Mouse (Mus musculus) erythroblast, embryonic 14.5 days (primary cell): Measurements from ENCODE around the gene Rflnb. TPM values are rescaled to one million over a fixed set of nuclear protein-coding genes. Genes with fewer than 3 reads are reported as not detected.

Experiments used
- H3K27me3 ChIP-seq: 2 replicates; pipeline ENCODE4 v1.6.1; 2012; ENCODE audit warnings: inconsistent platforms; ENCODE audit not compliant: control insufficient read depth
- H3K36me3 ChIP-seq: 2 replicates; pipeline ENCODE4 v1.6.1; 2012; ENCODE audit warnings: mild to moderate bottlenecking, inconsistent platforms; ENCODE audit not compliant: control insufficient read depth
- H3K4me1 ChIP-seq: 2 replicates; pipeline ENCODE4 v1.6.1; 2012; ENCODE audit warnings: inconsistent platforms; ENCODE audit not compliant: control insufficient read depth
- H3K4me3 ChIP-seq: replicated peaks from 2 replicates; pipeline ENCODE3; 2012; ENCODE audit warnings: moderate library complexity, mild to moderate bottlenecking, inconsistent platforms
- H3K9me3 ChIP-seq: 2 replicates; pipeline ENCODE4 v1.6.1; 2012; ENCODE audit warnings: low read length, inconsistent platforms, mixed read lengths; ENCODE audit not compliant: control insufficient read depth
- GATA1 ChIP-seq: IDR thresholded peaks from 2 replicates; pipeline ENCODE4 v1.6.1; 2012; ENCODE audit warnings: low read length, inconsistent platforms, mixed read lengths
- TAL1 ChIP-seq: IDR thresholded peaks from 3 replicates; pipeline ENCODE4 v1.6.1; 2012; ENCODE audit warnings: low read length, inconsistent platforms, mixed read lengths
- polyA plus RNA-seq: library from polyadenylated mRNA; stranded (reverse); fragments of >175 nt; gene quantifications from 2 replicates; pipeline ENCODE4 v1.2.3, GENCODE M21; 2012

Rflnb gene
- polyA plus RNA-seq, 1 experiment, result 0.06 TPM

GRCm38 (mm10) chr11:76000701-76001100, 26.9 kb downstream of the Rflnb start:
- Histone ChIP-seq H3K36me3 (no peaks in the 10 kb centered on the region), H3K4me3 (no peak overlapping the region), H3K4me1 (peaks cover 3% of the 10 kb centered on the region; the same call in 1 of the 2 replicates), H3K9me3 (no peaks in the 10 kb centered on the region), H3K27me3 (peaks cover 20% of the 10 kb centered on the region)
- TF ChIP-seq GATA1 (no peak), TAL1 (no peak)

GRCm38 (mm10) chr11:75999440-76000155, 28.0 kb downstream of the Rflnb start, which contains the start of gene 1700016K19Rik:
Gene 1700016K19Rik, plus strand, starts transcription at chr11:75999912.
- Histone ChIP-seq H3K27me3 (peaks cover 20% of the 10 kb centered on the region), H3K4me3 (peak within 1 kb of the TSS; percentile 48), H3K4me1 (peaks cover 3% of the 10 kb centered on the region; the same call in 1 of the 2 replicates), H3K36me3 (no peaks in the 10 kb centered on the region), H3K9me3 (no peaks in the 10 kb centered on the region)
- TF ChIP-seq TAL1, result no peak
- no peak for TF ChIP-seq GATA1

- H3K27me3 ChIP-seq, result peaks cover under 1% of the 10 kb centered on the region; the same call in 1 of the 2 replicates
- no peaks in the 10 kb centered on the region for H3K9me3 ChIP-seq
- no peaks in the 10 kb centered on the region for H3K36me3 ChIP-seq
- TF ChIP-seq GATA1 (no peak), TAL1 (no peak)
- no peak overlapping the region for H3K4me3 ChIP-seq
- no peaks in the 10 kb centered on the region for H3K4me1 ChIP-seq
Observed at GRCm38 (mm10) chr11:75994357-75994756, 33.2 kb downstream of the Rflnb start.

GRCm38 (mm10) chr11:75992481-75992880, 35.1 kb downstream of the Rflnb start:
- Histone ChIP-seq H3K4me1 (no peaks in the 10 kb centered on the region), H3K36me3 (no peaks in the 10 kb centered on the region), H3K4me3 (no peak overlapping the region), H3K9me3 (no peaks in the 10 kb centered on the region), H3K27me3 (no peaks in the 10 kb centered on the region)
- TF ChIP-seq TAL1, result no peak
- TF ChIP-seq GATA1, result no peak

- no peak overlapping the region for H3K4me3 ChIP-seq
- TF ChIP-seq GATA1 (no peak), TAL1 (no peak)
- H3K36me3 ChIP-seq, result no peaks in the 10 kb centered on the region
- H3K4me1 ChIP-seq, result no peaks in the 10 kb centered on the region
- H3K27me3 ChIP-seq, result no peaks in the 10 kb centered on the region
- no peaks in the 10 kb centered on the region for H3K9me3 ChIP-seq
Observed at GRCm38 (mm10) chr11:75991911-75992310, 35.7 kb downstream of the Rflnb start.

GRCm38 (mm10) chr11:75990965-75991835, 36.4 kb downstream of the Rflnb start:
- TF ChIP-seq TAL1, result no peak
- TF ChIP-seq GATA1, result no peak
- Histone ChIP-seq H3K4me3 (no peak overlapping the region), H3K27me3 (no peaks in the 10 kb centered on the region), H3K9me3 (no peaks in the 10 kb centered on the region), H3K4me1 (no peaks in the 10 kb centered on the region), H3K36me3 (no peaks in the 10 kb centered on the region)

GRCm38 (mm10) chr11:75985948-75986347, 41.6 kb downstream of the Rflnb start:
- Histone ChIP-seq H3K9me3 (no peaks in the 10 kb centered on the region), H3K27me3 (no peaks in the 10 kb centered on the region), H3K36me3 (no peaks in the 10 kb centered on the region), H3K4me1 (no peaks in the 10 kb centered on the region), H3K4me3 (no peak overlapping the region)
- TF ChIP-seq TAL1, result no peak
- no peak for TF ChIP-seq GATA1

GRCm38 (mm10) chr11:75984581-75984980, 43.0 kb downstream of the Rflnb start:
- Histone ChIP-seq H3K9me3 (no peaks in the 10 kb centered on the region), H3K4me3 (no peak overlapping the region), H3K27me3 (no peaks in the 10 kb centered on the region), H3K36me3 (no peaks in the 10 kb centered on the region), H3K4me1 (no peaks in the 10 kb centered on the region)
- no peak for TF ChIP-seq GATA1
- TF ChIP-seq TAL1, result no peak

- Histone ChIP-seq H3K36me3 (no peaks in the 10 kb centered on the region), H3K4me3 (no peak overlapping the region), H3K27me3 (no peaks in the 10 kb centered on the region), H3K4me1 (no peaks in the 10 kb centered on the region), H3K9me3 (no peaks in the 10 kb centered on the region)
- TF ChIP-seq GATA1 (no peak), TAL1 (no peak)
Observed at GRCm38 (mm10) chr11:75983194-75983593, 44.4 kb downstream of the Rflnb start.
